Mouse (Mus musculus): ENCODE measurements around the gene Has1.

Gene Has1

GRCm38 (mm10) chr17:17843534-17844261, 11.3 kb downstream of the Has1 start:
- DNase-seq: no peak

DNA sequence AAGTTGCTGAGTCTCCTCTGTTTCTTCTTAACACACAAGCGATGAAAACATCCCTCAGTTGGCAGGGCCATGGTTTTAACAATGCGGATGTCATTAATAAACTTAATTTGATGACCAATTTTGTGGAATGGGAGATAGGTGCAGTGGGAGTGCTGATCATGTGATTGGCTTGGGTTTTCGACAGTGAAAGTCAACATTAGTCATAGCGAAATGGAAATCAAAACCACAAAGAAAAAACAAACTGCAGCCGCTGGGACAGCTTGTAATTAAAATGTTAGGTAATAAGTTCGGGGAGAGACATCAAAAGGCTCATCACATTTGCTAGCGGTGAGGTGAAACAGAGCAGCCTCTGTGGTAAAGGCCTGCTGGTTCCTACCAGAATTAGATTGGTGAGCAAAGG, 14.2 kb downstream of the Has1 start:
- no peak for DNase-seq

DNA sequence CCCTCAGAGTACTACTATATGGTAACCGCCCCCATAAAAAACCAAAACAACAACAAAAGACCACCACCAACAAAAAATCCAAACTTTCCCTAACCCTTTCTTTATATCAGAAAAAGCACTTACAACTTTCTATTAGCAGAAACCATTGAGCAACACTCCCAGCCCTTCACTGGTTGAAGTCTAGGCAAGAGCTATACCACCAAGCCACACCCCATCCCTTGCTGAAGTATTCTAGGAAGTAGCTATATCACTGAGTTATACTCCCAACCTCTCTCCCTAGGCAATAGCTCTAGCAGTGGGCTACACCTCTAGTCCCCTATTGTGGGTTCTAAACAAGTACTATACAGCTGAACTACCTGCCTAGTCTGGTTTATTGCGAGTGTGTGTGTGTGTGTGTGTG, 15.7 kb downstream of the Has1 start:
- DNase-seq: no peak

DNA sequence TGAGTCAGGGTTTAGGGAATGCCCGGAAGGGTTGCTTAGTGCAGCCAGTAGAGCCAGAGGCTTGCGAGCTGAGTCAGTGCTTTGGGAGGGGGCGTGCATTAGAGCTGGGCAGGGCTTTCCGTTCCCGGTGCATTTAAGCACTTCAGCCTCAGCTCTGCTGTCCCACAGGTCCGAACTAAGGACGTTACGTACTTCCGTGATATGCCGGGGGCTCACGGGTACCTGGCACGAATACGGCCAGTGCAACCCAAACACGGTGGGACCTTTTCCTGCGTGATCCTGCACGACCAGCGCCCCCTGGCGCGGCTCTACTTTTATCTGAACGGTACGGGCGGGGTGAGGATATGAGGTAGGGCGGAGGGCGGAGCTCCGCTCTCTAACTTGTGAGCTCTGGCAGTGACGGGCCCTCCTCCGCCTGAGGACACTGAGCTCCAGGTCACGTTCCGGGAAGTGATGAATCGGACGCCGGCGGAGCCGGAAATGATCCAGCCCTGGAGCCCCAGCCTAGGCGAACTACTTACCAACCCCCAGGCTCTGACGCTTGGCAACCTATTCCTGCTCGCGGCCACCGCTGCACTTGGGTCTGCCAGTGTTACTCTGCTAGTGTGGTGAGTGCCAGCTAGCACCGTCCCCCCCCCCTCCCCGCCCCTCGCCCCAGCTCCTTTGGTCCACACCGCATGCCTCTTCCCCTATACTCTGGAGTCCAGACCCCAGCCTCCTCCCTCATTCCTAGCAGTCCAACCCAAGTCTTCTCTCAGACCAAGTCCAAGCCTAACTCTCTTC, 16.9 kb downstream of the Has1 start:
- peak; percentile 96 to 98 for DNase-seq

DNA sequence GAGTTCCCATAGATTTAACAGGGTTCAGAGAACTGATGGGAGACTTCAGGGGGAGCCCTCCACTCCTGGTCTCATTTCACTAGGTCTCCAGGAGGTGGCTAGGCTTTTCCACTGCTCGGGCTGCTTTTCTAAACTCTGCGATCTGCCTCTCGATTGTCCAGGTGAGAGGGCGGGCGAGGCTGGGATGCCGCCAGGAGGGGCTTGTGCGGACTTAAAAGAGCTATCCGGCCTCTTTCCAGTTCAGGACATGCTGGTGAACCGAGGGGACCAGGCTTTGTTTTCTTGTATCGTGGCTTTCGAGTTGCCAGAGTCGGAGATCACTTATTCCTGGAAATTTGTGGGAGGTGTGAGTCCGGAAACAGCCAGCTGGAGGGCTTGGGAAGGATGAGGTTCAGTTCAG, 17.6 kb downstream of the Has1 start:
- peak in 1 of 2 experiments; percentile 34 for DNase-seq

- DNase-seq: no peak
Observed at GRCm38 (mm10) chr17:17836101-17836500, 18.9 kb downstream of the Has1 start.

- peak; percentile 56 to 68 for DNase-seq
Observed at GRCm38 (mm10) chr17:17834896-17835295, 20.1 kb downstream of the Has1 start.

DNA sequence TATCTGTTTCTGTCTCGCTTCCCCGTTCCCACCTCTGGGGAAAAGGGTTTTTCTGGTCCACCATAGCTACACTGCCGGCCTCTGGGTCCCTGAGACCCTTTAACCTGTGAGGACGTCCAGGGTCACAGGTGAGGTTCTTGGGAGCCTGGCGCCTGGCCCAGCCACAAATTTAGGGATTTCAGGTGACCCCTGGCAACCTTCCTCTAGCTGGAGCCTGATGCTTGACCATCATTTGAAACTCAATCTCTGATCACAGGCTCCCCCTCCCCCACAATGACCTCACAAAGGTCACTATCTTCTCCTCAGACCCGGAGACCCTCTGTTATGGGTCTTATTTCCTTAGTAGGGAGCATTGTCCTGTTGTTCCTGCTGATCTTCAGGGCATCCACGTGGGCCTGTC, 24.3 kb downstream of the Has1 start:
- DNase-seq: no peak

DNA sequence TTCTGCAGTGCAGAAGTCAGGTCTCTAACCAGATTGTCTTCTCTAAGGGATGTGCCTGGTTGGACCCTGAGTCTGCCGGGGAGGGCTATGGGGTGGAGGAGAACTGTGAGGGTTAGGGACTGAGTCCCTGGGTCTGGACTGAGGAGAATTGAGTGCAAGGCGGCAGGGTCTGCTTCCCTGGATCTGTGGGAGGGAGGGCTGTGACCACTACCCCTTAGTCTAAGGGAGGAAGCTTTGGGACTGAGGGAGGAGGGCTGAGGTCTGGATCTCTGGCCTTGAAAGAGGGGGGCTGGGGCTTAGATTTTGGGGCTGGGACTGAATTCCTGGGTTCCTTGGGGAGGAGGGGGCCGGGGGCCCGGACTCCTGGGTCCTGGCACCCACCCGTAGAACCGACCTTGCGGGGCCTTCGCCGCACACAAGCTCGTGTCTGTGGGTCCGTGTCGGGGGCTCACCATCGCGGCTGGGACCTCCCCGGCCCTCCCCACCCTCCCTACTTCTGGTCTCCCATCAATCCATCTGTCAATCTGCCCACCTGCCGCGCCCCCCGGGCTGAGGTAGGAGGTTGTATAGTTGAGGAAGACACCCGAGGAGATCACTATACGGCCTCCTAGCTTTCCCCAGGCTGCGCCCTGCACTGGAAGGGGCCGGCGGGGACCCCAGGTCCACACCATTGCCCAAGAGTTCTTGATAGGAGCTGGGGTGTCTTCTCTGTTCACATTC, 25.0 kb downstream of the Has1 start:
- DNase-seq: no peak

GRCm38 (mm10) chr17:17829052-17829785, 25.8 kb downstream of the Has1 start:
- no peak for DNase-seq

DNA sequence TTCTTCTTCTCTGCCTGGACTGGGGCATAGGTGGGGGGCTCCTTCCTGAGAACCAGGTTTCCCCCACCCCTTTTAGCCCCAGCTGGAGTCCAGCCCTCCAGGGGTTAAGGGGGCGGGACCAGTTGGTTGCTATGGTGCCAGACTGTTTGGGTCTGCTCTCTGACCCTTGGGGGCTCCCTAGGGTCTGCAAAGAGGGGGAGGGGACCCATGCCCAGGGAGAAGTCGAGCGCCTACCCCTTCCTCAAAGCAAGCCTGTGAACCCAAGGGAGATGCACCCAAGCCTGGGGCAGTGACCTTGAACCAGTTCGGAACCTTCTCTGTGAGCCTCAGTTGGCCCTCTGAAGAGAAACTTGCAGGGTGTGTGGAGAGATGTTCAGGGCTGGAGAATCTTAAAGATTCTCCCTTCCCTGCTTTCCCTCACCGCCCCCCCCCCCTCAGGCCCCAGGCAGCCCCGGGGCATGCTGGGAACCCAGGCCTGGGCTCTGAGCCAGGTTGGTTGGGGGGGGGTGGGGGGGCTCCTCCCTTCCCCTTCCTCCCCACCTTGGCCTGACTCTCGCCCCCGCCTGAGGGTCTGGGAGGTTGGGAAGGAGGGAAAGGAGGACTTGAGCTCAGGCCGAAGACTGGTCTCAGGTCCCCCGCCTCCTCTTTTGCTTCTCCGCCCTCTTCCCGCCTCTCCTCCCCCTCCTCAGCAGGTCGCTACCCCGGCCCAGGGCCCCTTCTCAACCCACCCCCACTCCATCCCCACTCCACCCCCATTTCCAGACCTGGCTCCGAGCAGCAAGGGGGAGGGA, 26.6 kb downstream of the Has1 start:
- peak; percentile 59 to 75 for DNase-seq

- peak; percentile 72 to 74 for DNase-seq
Observed at GRCm38 (mm10) chr17:17827658-17828190, 27.3 kb downstream of the Has1 start.

DNA sequence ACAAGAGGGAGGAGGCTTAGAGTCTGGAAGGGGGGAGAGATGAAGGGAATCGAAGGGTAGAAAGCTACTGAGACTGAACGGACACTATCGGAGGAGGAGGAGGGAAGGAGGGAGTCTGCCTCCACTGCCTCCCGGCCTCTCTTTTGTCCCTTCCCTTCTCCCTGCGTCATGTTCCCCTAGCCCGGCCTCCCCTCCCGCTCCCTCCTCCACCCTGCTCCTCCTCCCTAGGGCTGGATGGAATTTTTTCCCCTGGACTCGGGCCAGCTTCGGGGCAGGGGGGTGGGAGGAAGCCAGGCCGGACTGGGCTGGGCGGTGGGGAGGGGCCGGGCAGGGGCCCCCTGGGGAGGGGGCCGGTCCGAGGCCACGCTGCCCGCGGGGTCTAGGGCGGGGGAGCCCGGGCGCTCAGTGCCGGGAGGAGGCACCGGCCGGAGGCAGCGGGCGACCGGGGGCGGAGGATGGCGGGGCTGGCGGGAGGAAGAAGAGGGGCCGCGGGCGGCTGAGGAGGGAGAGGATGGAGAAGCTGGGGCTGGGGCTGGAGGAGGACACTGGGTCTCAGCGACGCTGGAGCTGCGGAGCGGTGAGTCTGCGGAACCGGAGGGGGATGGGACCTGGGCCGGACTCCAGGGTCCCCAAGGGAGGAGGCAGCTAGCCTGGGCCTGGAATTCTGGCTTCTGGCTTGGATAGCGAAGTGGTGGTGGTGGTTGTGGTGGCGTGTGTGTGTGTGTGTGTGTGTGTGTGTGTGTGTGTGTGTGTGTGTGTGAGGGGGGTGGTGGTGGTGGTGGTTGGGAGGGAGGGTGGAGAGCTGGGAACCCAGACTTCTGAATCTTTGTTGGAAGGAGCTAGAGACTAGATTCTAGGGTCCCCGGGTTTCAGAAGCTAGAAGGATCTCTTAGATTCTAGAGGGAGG, 28.0 kb downstream of the Has1 start, which contains the start of gene Spaca6:
Spaca6 (plus strand) TSS at position 408 of the 907 bp plus-strand sequence.
- DNase-seq: peak; percentile 95 to 96

DNA sequence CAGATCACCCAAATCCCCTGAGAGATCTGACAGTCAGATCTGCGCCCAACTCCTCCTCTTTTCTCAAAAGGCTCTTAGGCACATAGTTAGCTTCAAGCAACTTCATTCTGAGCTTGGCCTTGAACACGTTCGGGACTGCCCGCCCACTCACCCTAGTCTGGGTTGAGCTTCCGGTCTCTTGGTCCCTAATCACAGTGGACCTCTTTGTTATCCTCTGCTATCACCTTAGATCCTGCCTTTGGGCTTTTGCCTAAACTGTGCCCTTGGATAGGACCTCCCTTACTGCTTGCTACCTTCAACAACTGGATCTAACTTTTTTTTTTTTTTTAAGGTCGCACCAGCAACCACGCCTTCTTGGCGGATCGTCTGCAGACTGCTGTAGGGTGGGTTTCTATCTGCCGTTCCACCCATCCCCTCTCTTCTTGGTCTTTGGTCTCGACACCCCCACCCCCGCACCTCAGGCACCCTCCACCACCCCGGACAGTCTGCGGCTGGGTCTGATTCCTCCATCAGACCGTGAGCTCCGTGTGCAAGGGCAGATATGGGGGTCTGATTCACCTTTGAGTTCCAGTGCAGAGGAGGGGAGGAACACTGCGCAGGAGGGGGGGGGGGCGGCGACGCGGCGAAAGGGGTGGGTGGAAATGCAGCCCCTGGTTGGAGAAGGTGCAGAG, 28.9 kb downstream of the Has1 start:
- DNase-seq: peak; percentile 57 to 62

DNA sequence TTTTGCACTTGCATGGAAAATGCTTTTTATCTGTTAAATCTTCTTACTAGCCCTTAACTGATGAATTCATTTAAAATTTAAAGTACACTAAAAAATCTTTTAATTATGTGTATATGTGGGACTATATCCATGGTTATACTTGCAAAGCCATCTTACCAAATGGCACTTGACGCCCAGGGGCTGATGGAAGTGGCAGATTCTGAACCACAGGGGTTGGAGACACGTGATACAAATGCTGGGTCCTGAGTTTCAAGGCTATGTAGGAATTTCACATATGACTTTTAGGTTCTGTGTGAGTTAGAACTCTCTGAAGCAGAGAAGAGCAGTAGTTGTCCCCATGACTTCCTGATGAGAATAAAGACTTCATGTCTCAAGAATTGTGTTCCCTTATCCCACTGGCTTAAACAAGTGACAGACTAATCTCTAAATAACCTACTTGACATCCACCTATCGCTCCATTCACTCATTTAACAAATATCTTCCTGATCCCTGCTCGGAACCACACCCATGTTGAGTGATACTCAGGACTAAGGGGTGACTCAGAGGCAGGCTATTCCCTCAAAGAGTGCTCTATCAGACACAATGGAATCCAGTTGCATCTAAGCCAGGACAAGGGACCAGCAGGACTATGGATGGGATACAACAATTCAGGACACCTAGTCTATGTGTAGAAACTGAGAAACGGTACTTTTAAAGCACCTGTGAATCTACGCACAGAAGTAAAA, 31.2 kb downstream of the Has1 start:
- DNase-seq: no peak

DNA sequence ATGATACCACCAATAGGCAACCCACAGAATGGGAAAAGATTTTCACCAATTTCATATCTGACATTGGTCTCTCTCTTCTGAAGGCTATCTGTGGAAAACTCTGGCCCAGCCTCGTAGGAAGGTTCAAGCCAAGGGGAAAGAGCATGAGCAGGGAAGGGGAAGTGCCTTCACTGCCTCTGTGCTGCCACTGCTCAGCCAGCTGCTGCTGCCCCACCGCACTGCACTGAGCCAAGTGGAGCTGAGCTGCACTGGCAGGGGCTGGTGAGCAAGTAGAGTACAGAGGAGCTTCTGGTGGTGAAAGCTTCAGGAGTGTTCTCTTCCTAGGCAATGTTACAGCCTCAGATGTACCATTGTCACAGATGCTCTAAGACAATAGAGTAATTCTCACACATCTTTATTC, 59.5 kb downstream of the Has1 start:
- no peak for DNase-seq

Measured in lung, postnatal 4 days (tissue).